In the genomic region with DNA sequence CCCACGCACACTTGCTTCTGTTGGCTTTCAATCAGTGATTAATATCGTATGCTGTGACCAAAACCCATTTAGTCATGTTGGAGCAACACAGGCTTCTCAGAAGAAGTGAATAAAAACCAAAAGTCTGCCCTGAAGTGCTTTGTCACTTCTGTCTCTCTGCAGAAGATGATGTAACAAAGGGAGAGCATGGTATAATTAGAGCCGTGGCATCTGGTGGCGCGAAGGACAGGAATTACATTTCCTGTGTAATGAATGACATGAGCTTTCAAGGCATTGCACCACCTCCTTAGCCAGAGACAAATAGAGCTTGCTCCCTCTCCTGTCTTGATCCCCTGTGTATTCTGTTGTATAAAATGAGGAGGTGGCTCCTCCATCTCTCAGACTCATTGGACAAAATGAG, we compare ENCODE assay signal across 19 mouse cellular contexts. TPM values are rescaled to one million over a fixed set of nuclear protein-coding genes. Genes with fewer than 3 reads are reported as not detected.
A peak's percentile ranks its signal among the peaks of the same experiment; 100 is the strongest.
DNase-seq lines count a peak whose midpoint lies in the region; ATAC-seq lines count a peak whose summit lies in the region.
"Had no signal": no experiment of that assay in that cellular context is flagged by ENCODE, and none has a peak within 500 bp of the region (broad histone marks: within the 10 kb centered on the region; RNA-seq: fewer than 3 reads in every experiment).

No protein-coding gene starts in this region.

- no peaks in the 10 kb centered on the region for H3K36me3 ChIP-seq in embryonic facial prominence, embryonic 14.5 days (ENCODE audit: control insufficient read depth, insufficient read depth, low read length)
- no peaks in the 10 kb centered on the region for H3K36me3 ChIP-seq in embryonic facial prominence, embryonic 10.5 days (replicated peaks)
- H3K36me3 ChIP-seq in liver, embryonic 12.5 days: no peaks in the 10 kb centered on the region
- H3K36me3 ChIP-seq: embryonic facial prominence, embryonic 13.5 days; limb, embryonic 13.5 days had no signal

- no peak overlapping the region for H3K4me2 ChIP-seq in embryonic facial prominence, embryonic 14.5 days (ENCODE audit: low read depth, low read length)
- H3K4me2 ChIP-seq in liver, embryonic 12.5 days: no peak overlapping the region
- H3K4me2 ChIP-seq: embryonic facial prominence, embryonic 13.5 days; limb, embryonic 13.5 days; lung, embryonic 14.5 days had no signal

- no peak overlapping the region for H3K9ac ChIP-seq in embryonic facial prominence, embryonic 14.5 days (ENCODE audit: low read depth, low read length)
- no peak overlapping the region for H3K9ac ChIP-seq in liver, embryonic 12.5 days
- H3K9ac ChIP-seq: embryonic facial prominence, embryonic 13.5 days; limb, embryonic 13.5 days; lung, embryonic 14.5 days had no signal

- H3K27ac ChIP-seq in embryonic facial prominence, embryonic 14.5 days (replicated peaks; ENCODE audit: low read depth, low read length): no peak overlapping the region
- H3K27ac ChIP-seq in embryonic facial prominence, embryonic 10.5 days (replicated peaks): no peak overlapping the region
- H3K27ac ChIP-seq in liver, embryonic 12.5 days: no peak overlapping the region
- H3K27ac ChIP-seq: embryonic facial prominence, embryonic 13.5 days; limb, embryonic 13.5 days had no signal

- peak; percentile 25 for DNase-seq in embryonic facial prominence, embryonic 14.5 days (ENCODE audit: low spot score)
- DNase-seq in embryonic facial prominence, embryonic 10.5 days (ENCODE audit: low spot score): no peak
- peak; percentile 26 for DNase-seq in brain, adult 2 months (ENCODE audit: low read depth, low spot score)
- DNase-seq in right cerebral cortex, postnatal 10 days (ENCODE audit: low spot score in 2 of 2): no peak
- DNase-seq in retina, embryonic 14.5 days (ENCODE audit: low spot score): no peak
- DNase-seq in spleen, postnatal 4 days (ENCODE audit: low spot score in 2 of 2): no peak
- DNase-seq: cerebellum, adult 11 months; cerebellum, postnatal 25 days; heart, adult 11 months; heart, postnatal 4 days; kidney, adult 2 months; kidney, postnatal 14 days; layer of hippocampus, adult 9-11 months; lung, embryonic 14.5 days; retina, postnatal 1 day had no signal

- 48% methylated on average over 5 of the region's 5 CpGs for WGBS in embryonic facial prominence, embryonic 14.5 days
- WGBS in embryonic facial prominence, embryonic 10.5 days: 58% methylated on average over 5 of the region's 5 CpGs
- WGBS in liver, embryonic 12.5 days (ENCODE audit: insufficient replicate concordance): 35% methylated on average over 5 of the region's 5 CpGs

- H3K4me1 ChIP-seq in embryonic facial prominence, embryonic 14.5 days (ENCODE audit: control insufficient read depth, insufficient read depth, low read length): no peaks in the 10 kb centered on the region
- 0 out of 2 replicates have a peak, but pooled peaks cover 4% of the 10 kb centered on the region for H3K4me1 ChIP-seq in embryonic facial prominence, embryonic 10.5 days
- peaks cover 26% of the 10 kb centered on the region for H3K4me1 ChIP-seq in liver, embryonic 12.5 days
- H3K4me1 ChIP-seq: limb, embryonic 13.5 days had no signal

- H3K4me3 ChIP-seq in embryonic facial prominence, embryonic 14.5 days (ENCODE audit: low read depth, low read length): no peak overlapping the region
- H3K4me3 ChIP-seq in embryonic facial prominence, embryonic 10.5 days: no peak overlapping the region
- H3K4me3 ChIP-seq in liver, embryonic 12.5 days: no peak overlapping the region
- H3K4me3 ChIP-seq: embryonic facial prominence, embryonic 13.5 days; limb, embryonic 13.5 days had no signal

- H3K27me3 ChIP-seq in embryonic facial prominence, embryonic 14.5 days (replicated peaks; ENCODE audit: control insufficient read depth, insufficient read depth, low read length): no peaks in the 10 kb centered on the region
- no peaks in the 10 kb centered on the region for H3K27me3 ChIP-seq in embryonic facial prominence, embryonic 10.5 days (replicated peaks; ENCODE audit: low read depth, poor library complexity, severe bottlenecking)
- H3K27me3 ChIP-seq in liver, embryonic 12.5 days (replicated peaks): no peaks in the 10 kb centered on the region
- H3K27me3 ChIP-seq: embryonic facial prominence, embryonic 13.5 days; limb, embryonic 13.5 days had no signal

- ATAC-seq in embryonic facial prominence, embryonic 14.5 days (ENCODE audit: low read depth): no peak
- ATAC-seq in liver, embryonic 12.5 days: peak; percentile 24; the same call in 1 of the 2 replicates
- ATAC-seq in megakaryocyte-erythroid progenitor cell, adult 5-6 weeks (replicated peaks; ENCODE audit: low FRiP score, low TSS enrichment, poor library complexity, severe bottlenecking): peak; percentile 29; the same call in 1 of the 2 replicates

- no peaks in the 10 kb centered on the region for H3K9me3 ChIP-seq in embryonic facial prominence, embryonic 14.5 days (ENCODE audit: control insufficient read depth, low read length)
- no peaks in the 10 kb centered on the region for H3K9me3 ChIP-seq in embryonic facial prominence, embryonic 10.5 days
- no peaks in the 10 kb centered on the region for H3K9me3 ChIP-seq in liver, embryonic 12.5 days (replicated peaks)
- H3K9me3 ChIP-seq: embryonic facial prominence, embryonic 13.5 days; limb, embryonic 13.5 days had no signal

RNA-seq across cellular contexts. Expression of gene Pla2g4a, which starts 14.1 kb away (rescaled TPM):
- polyA plus RNA-seq in embryonic facial prominence, embryonic 14.5 days (2014; fragmentation: Nextera tagmentation; extraction: Ambion mirVana): 19.5 and 19.8 TPM in 2 replicates
- polyA plus RNA-seq in embryonic facial prominence, embryonic 10.5 days (2016; fragmentation: Nextera tagmentation; extraction: Ambion mirVana): 14.3 and 16.0 TPM in 2 replicates
- 13.9 and 17.2 TPM in 2 replicates for polyA plus RNA-seq in liver, embryonic 12.5 days (2016; fragmentation: Nextera tagmentation; extraction: Ambion mirVana)
- total RNA-seq in megakaryocyte-erythroid progenitor cell, adult 5-6 weeks (2014; fragmentation: Nextera tagmentation): 14.5 and 16.9 TPM in 2 replicates
- total RNA-seq in megakaryocyte-erythroid progenitor cell, adult 5-6 weeks (2017): 80.7 and 82.2 TPM in 2 replicates

Comparison
In these comparisons a context has a peak if more than half of its experiments do, and no peak if none do; other contexts are left out.
1. DNase-seq: peak in embryonic facial prominence, embryonic 14.5 days (single experiment) and brain, adult 2 months (single experiment); none in embryonic facial prominence, embryonic 10.5 days (single experiment), right cerebral cortex, postnatal 10 days (0 of 2), retina, embryonic 14.5 days (single experiment) and spleen, postnatal 4 days (0 of 2).